Mouse (Mus musculus) MEL (cell line): Measurements from ENCODE around the gene Nt5dc3. TPM values are rescaled to one million over a fixed set of nuclear protein-coding genes. Genes with fewer than 3 reads are reported as not detected.

Experiments
- DNase-seq: peaks from one replicate; pipeline ENCODE4 v3.0.0; 2011; ENCODE audit warnings: low read depth, low spot score
- H3K27ac ChIP-seq: 2 replicates; pipeline ENCODE4 v1.5.1; 2012; ENCODE audit warnings: low read depth, mild to moderate bottlenecking, control low read depth, low read length, moderate library complexity; ENCODE audit not compliant: control insufficient read depth
- H3K27me3 ChIP-seq, 2 experiments: fragments of 150-350 bp in 1 of 2; sonication (generic) in 1 of 2; 2 replicates each; pipeline ENCODE4 v1.6.1; 2012; ENCODE audit warnings: low read length in 2 of 2, mild to moderate bottlenecking in 2 of 2, improper control_type of control experiment in 1 of 2, moderate library complexity in 1 of 2; ENCODE audit not compliant: insufficient read depth in 2 of 2, control insufficient read depth in 1 of 2
- H3K36me3 ChIP-seq, 2 experiments: 2 replicates each; pipeline ENCODE4 v1.6.1; 2012 to 2014; ENCODE audit warnings: low read length in 2 of 2, improper control_type of control experiment in 1 of 2, inconsistent platforms in 1 of 2, mild to moderate bottlenecking in 1 of 2; ENCODE audit not compliant: insufficient read depth in 2 of 2, control insufficient read depth in 1 of 2
- H3K4me1 ChIP-seq, 2 experiments: fragments of 150-350 bp in 1 of 2; sonication (generic) in 1 of 2; 2 replicates each; pipeline ENCODE4 v1.6.1; 2012; ENCODE audit warnings: low read length in 2 of 2, improper control_type of control experiment in 1 of 2, mild to moderate bottlenecking in 1 of 2; ENCODE audit not compliant: insufficient read depth in 2 of 2, control insufficient read depth in 1 of 2
- H3K4me3 ChIP-seq, 2 experiments: fragments of 150-350 bp in 1 of 2; sonication (generic) in 1 of 2; 2 replicates each; pipeline ENCODE4 v1.5.1; 2012; ENCODE audit warnings: low read depth in 2 of 2, low read length in 2 of 2, mild to moderate bottlenecking in 2 of 2, moderate library complexity in 2 of 2, control low read depth in 1 of 2, improper control_type of control experiment in 1 of 2; ENCODE audit not compliant: control insufficient read depth in 1 of 2, insufficient read depth in 1 of 2
- H3K79me2 ChIP-seq: 2 replicates; pipeline ENCODE4 v1.6.1; 2012; ENCODE audit warnings: mild to moderate bottlenecking, low read length, moderate library complexity; ENCODE audit not compliant: control insufficient read depth, poor library complexity, insufficient read depth
- H3K9ac ChIP-seq: 2 replicates; pipeline ENCODE4 v1.6.1; 2012; ENCODE audit warnings: low read depth, mild to moderate bottlenecking, control low read depth, low read length, moderate library complexity; ENCODE audit not compliant: control insufficient read depth, poor library complexity, severe bottlenecking
- H3K9me3 ChIP-seq: fragments of 150-350 bp; sonication (generic); replicated peaks from 2 replicates; pipeline ENCODE4 v1.6.1; 2012; ENCODE audit warnings: mild to moderate bottlenecking, low read length, improper control_type of control experiment, moderate library complexity; ENCODE audit not compliant: insufficient read depth
- BHLHE40 ChIP-seq: IDR thresholded peaks from 2 replicates; pipeline ENCODE4 v1.6.1; 2012; ENCODE audit warnings: low read depth, mild to moderate bottlenecking, inconsistent platforms, low read length, improper control_type of control experiment, borderline replicate concordance
- CHD1 ChIP-seq: IDR thresholded peaks from 2 replicates; pipeline ENCODE4 v1.6.1; 2012; ENCODE audit warnings: low read depth, mild to moderate bottlenecking, inconsistent platforms, low read length, improper control_type of control experiment
- ELF1 ChIP-seq: IDR thresholded peaks from 2 replicates; pipeline ENCODE4 v1.6.1; 2014; ENCODE audit warnings: low read depth, mild to moderate bottlenecking, inconsistent platforms, low read length, improper control_type of control experiment, moderate library complexity
- EP300 ChIP-seq, 2 experiments: IDR thresholded peaks; 2 replicates each; pipeline ENCODE4 v1.6.1; 2011; ENCODE audit warnings: improper control_type of control experiment in 2 of 2, low read length in 2 of 2, low read depth in 1 of 2, mild to moderate bottlenecking in 1 of 2
- ETS1 ChIP-seq: IDR thresholded peaks from 2 replicates; pipeline ENCODE4 v1.6.1; 2012; ENCODE audit warnings: low read depth, mild to moderate bottlenecking, inconsistent platforms, low read length, improper control_type of control experiment, moderate library complexity
- GABPA ChIP-seq: IDR thresholded peaks from 2 replicates; pipeline ENCODE4 v1.6.1; 2012; ENCODE audit warnings: low read depth, mild to moderate bottlenecking, inconsistent platforms, low read length, improper control_type of control experiment, moderate library complexity
- GATA1 ChIP-seq: IDR thresholded peaks from 2 replicates; pipeline ENCODE4 v1.6.1; 2011; ENCODE audit warnings: low read depth, low read length, improper control_type of control experiment
- JUND ChIP-seq: IDR thresholded peaks from 2 replicates; pipeline ENCODE4 v1.6.1; 2011; ENCODE audit warnings: low read depth, mild to moderate bottlenecking, improper control_type of control experiment, low read length
- MAZ ChIP-seq: IDR thresholded peaks from 2 replicates; pipeline ENCODE4 v1.6.1; 2012; ENCODE audit warnings: low read depth, mild to moderate bottlenecking, inconsistent platforms, low read length, improper control_type of control experiment
- MXI1 ChIP-seq: IDR thresholded peaks from 2 replicates; pipeline ENCODE4 v1.6.1; 2011; ENCODE audit warnings: mild to moderate bottlenecking, low read depth, low read length, improper control_type of control experiment
- MYB ChIP-seq: IDR thresholded peaks from 2 replicates; pipeline ENCODE4 v1.6.1; 2011; ENCODE audit warnings: mild to moderate bottlenecking, low read depth, low read length, improper control_type of control experiment
- MYC ChIP-seq: IDR thresholded peaks from 2 replicates; pipeline ENCODE4 v1.6.1; 2011; ENCODE audit warnings: low read depth, mild to moderate bottlenecking, low read length, improper control_type of control experiment, moderate library complexity
- NELFE ChIP-seq: IDR thresholded peaks from 2 replicates; pipeline ENCODE4 v1.6.1; 2011; ENCODE audit warnings: low read depth, low read length, improper control_type of control experiment
- POLR2A ChIP-seq, 2 experiments: IDR thresholded peaks; 2 replicates each; pipeline ENCODE4 v1.6.1; 2011 to 2012; ENCODE audit warnings: low read length in 2 of 2, mild to moderate bottlenecking in 2 of 2, control low read depth in 1 of 2, improper control_type of control experiment in 1 of 2, low read depth in 1 of 2, moderate library complexity in 1 of 2; ENCODE audit not compliant: control insufficient read depth in 1 of 2, insufficient read depth in 1 of 2, poor library complexity in 1 of 2
- RCOR1 ChIP-seq: IDR thresholded peaks from 2 replicates; pipeline ENCODE4 v1.6.1; 2012; ENCODE audit warnings: low read depth, mild to moderate bottlenecking, inconsistent platforms, low read length, improper control_type of control experiment
- SIN3A ChIP-seq: IDR thresholded peaks from 2 replicates; pipeline ENCODE4 v1.6.1; 2012; ENCODE audit warnings: low read length, improper control_type of control experiment, inconsistent platforms
- SMC3 ChIP-seq: IDR thresholded peaks from 2 replicates; pipeline ENCODE4 v1.6.1; 2011; ENCODE audit warnings: low read depth, low read length, improper control_type of control experiment
- TAL1 ChIP-seq: IDR thresholded peaks from 2 replicates; pipeline ENCODE4 v1.6.1; 2012; ENCODE audit warnings: mild to moderate bottlenecking, inconsistent platforms, low read length, moderate library complexity, mixed read lengths
- TBP ChIP-seq: IDR thresholded peaks from 2 replicates; pipeline ENCODE4 v1.8.0; 2011; ENCODE audit warnings: low read depth, low read length, improper control_type of control experiment
- UBTF ChIP-seq: IDR thresholded peaks from 2 replicates; pipeline ENCODE4 v1.6.1; 2012; ENCODE audit warnings: low read depth, mild to moderate bottlenecking, inconsistent platforms, low read length, improper control_type of control experiment, moderate library complexity, borderline replicate concordance; ENCODE audit not compliant: insufficient read depth
- USF1 ChIP-seq: IDR thresholded peaks from 2 replicates; pipeline ENCODE4 v1.6.1; 2014; ENCODE audit warnings: low read depth, mild to moderate bottlenecking, inconsistent platforms, low read length, improper control_type of control experiment, moderate library complexity
- ZC3H11A ChIP-seq: IDR thresholded peaks from 2 replicates; pipeline ENCODE4 v1.6.1; 2012; ENCODE audit warnings: low read depth, mild to moderate bottlenecking, inconsistent platforms, low read length, improper control_type of control experiment
- ZKSCAN1 ChIP-seq: IDR thresholded peaks from 2 replicates; pipeline ENCODE4 v1.6.1; 2012; ENCODE audit warnings: low read depth, mild to moderate bottlenecking, inconsistent platforms, low read length, improper control_type of control experiment, moderate library complexity
- ZNF384 ChIP-seq: IDR thresholded peaks from 2 replicates; pipeline ENCODE4 v1.6.1; 2012; ENCODE audit warnings: low read depth, mild to moderate bottlenecking, inconsistent platforms, low read length, improper control_type of control experiment
- polyA plus RNA-seq, 2 experiments: library from polyadenylated mRNA; stranded (reverse) in 1 of 2; unstranded in 1 of 2; fragments of >175 nt in 1 of 2; fragments of >200 nt in 1 of 2; gene quantifications; 2 replicates each; pipeline versions ENCODE4 v1.2.1 to v1.2.4; 2012; ENCODE audit warnings: low replicate concordance in 2 of 2, low read depth in 1 of 2; ENCODE audit not compliant: insufficient read length in 2 of 2, insufficient read depth in 1 of 2, missing spikeins in 1 of 2
- total RNA-seq: library from RNA; depleted of rRNA; stranded (reverse); fragments of 300-350 nt; gene quantifications from 2 replicates; pipeline ENCODE4 v1.2.3, GENCODE M21; 2012

Nt5dc3 gene
- total and polyA plus RNA-seq, 3 experiments = 9.7 to 15.6 TPM; not detected in 1

- DNase-seq = no peak
- H3K9ac ChIP-seq = no peak overlapping the region
Observed at GRCm38 (mm10) chr10:86761236-86761635, 17.6 kb upstream of the Nt5dc3 start.

DNA sequence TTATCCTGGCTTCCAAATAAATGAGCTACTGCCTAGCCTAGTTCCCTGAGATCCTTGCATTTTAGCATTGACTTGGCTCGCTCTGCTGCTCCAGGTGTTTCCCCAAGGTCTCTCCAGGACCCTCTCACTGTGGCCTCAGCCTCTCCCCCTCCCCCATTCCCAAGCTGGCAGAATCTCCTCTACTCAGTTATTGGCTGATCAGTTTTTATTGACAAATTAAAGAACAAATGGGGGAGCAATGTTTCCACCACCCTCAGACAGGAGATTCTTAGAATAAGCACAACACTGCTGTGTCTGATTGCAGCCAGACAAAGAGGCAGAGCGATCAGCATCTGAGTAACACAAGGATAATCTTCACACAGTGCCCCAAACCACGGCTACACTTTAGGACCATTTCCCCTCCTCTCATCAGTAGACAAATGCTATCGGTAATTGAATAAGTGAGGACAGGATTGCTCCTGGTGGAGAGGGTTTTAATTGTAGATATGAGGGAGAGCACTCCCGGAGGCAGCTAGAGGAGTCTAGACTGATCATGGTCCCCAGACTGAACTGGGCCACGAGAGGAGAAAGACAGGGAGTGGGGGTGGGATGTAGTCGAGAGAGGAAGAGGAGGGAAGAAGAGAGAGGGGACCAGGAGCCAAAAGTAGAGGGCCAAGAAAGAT lies 17.0 kb upstream of the Nt5dc3 start:
- H3K4me3 ChIP-seq = no peak overlapping the region
- DNase-seq = no peak
- peaks cover 11% of the 10 kb centered on the region in 2 experiments for H3K4me1 ChIP-seq
- no peak overlapping the region for H3K9ac ChIP-seq
- H3K27me3 ChIP-seq = no peaks in the 10 kb centered on the region
- H3K79me2 ChIP-seq = no peaks in the 10 kb centered on the region
- H3K27ac ChIP-seq = no peak overlapping the region
- no peak for TF ChIP-seq GABPA
- TF ChIP-seq UBTF = no peak
- TF ChIP-seq ZKSCAN1 = no peak
- TF ChIP-seq ZNF384 = no peak
- TF ChIP-seq MAZ = no peak
- no peak for TF ChIP-seq MXI1
- TF ChIP-seq SMC3 = no peak
- no peak for TF ChIP-seq BHLHE40
- TF ChIP-seq MYB = no peak
- TF ChIP-seq SIN3A = no peak
- TF ChIP-seq TAL1 = no peak
- TF ChIP-seq MYC = no peak
- TF ChIP-seq NELFE = no peak
- no peak for TF ChIP-seq JUND
- TF ChIP-seq, all 39 proteins: peak for 0
- H3K9me3 ChIP-seq = no peaks in the 10 kb centered on the region
- H3K36me3 ChIP-seq = peaks cover 0 to 10% of the 10 kb centered on the region in 2 experiments; a peak in 2 of 4 replicates

More at GRCm38 (mm10) chr10:86761236-86761635, 17.6 kb upstream of the Nt5dc3 start:
- H3K27ac ChIP-seq = no peak overlapping the region
- TF ChIP-seq TBP = no peak
- TF ChIP-seq POLR2A (IDR thresholded peaks at IDR 0.05; ENCODE audit: control insufficient read depth in 1 of 2, insufficient read depth in 1 of 2, low read depth in 1 of 2, low read length in 2 of 2, poor library complexity in 1 of 2) = no peak
- no peak for TF ChIP-seq ETS1
- no peak for TF ChIP-seq GABPA
- TF ChIP-seq UBTF = no peak
- TF ChIP-seq ZC3H11A = no peak
- no peak for TF ChIP-seq ZKSCAN1
- TF ChIP-seq RCOR1 = no peak
- no peak for TF ChIP-seq EP300 (IDR thresholded peaks at IDR 0.05; ENCODE audit: low read depth in 1 of 2, low read length in 2 of 2)
- TF ChIP-seq ZNF384 = no peak
- no peak for TF ChIP-seq GATA1
- no peak for TF ChIP-seq MYC
- TF ChIP-seq ELF1 = no peak
- no peak for TF ChIP-seq CHD1
- TF ChIP-seq USF1 = no peak
- TF ChIP-seq SIN3A = no peak
- no peaks in the 10 kb centered on the region for H3K27me3 ChIP-seq
- peaks cover 11 to 15% of the 10 kb centered on the region in 2 experiments for H3K4me1 ChIP-seq
- H3K36me3 ChIP-seq = peaks cover 0 to 12% of the 10 kb centered on the region in 2 experiments; a peak in 2 of 4 replicates
- no peaks in the 10 kb centered on the region for H3K9me3 ChIP-seq
- no peak overlapping the region for H3K4me3 ChIP-seq
- no peaks in the 10 kb centered on the region for H3K79me2 ChIP-seq
